Mouse (Mus musculus): ENCODE results near the gene Vmn2r68. TPM values are rescaled to one million over a fixed set of nuclear protein-coding genes. Genes with fewer than 3 reads are reported as not detected.

Gene Vmn2r68
- 2.5 TPM for polyA plus RNA-seq (2014; fragmentation: Illumina TruSeq; extraction: RNeasy Lipid Tissue Mini Kit (QIAGEN cat#74804); ENCODE audit: low read depth, low replicate concordance)

GRCm38 (mm10) chr7:85237683-85238082 is at the start of gene Vmn2r68:
Gene Vmn2r68 (minus strand): TSS chr7:85237783.

Other genes with a start within 250 kb of the Vmn2r68 start
- gene Vmn2r66, start 225.5 kb downstream of the Vmn2r68 start, polyA plus RNA-seq (2014; fragmentation: Illumina TruSeq; extraction: RNeasy Lipid Tissue Mini Kit (QIAGEN cat#74804); ENCODE audit: low read depth, low replicate concordance): 0.01 TPM
- not detected for gene Vmn2r67, start 81.8 kb downstream of the Vmn2r68 start, polyA plus RNA-seq (2014; fragmentation: Illumina TruSeq; extraction: RNeasy Lipid Tissue Mini Kit (QIAGEN cat#74804); ENCODE audit: low read depth, low replicate concordance)
- gene Vmn2r69, start 178.1 kb upstream of the Vmn2r68 start, polyA plus RNA-seq (2014; fragmentation: Illumina TruSeq; extraction: RNeasy Lipid Tissue Mini Kit (QIAGEN cat#74804); ENCODE audit: low read depth, low replicate concordance): 0.36 TPM